Mouse (Mus musculus): ENCODE measurements around the gene Utp11. TPM values are rescaled to one million over a fixed set of nuclear protein-coding genes. Genes with fewer than 3 reads are reported as not detected.

The Utp11 gene
- total RNA-seq, 1 experiment from 2014 or later, result 77.8 TPM

DNA sequence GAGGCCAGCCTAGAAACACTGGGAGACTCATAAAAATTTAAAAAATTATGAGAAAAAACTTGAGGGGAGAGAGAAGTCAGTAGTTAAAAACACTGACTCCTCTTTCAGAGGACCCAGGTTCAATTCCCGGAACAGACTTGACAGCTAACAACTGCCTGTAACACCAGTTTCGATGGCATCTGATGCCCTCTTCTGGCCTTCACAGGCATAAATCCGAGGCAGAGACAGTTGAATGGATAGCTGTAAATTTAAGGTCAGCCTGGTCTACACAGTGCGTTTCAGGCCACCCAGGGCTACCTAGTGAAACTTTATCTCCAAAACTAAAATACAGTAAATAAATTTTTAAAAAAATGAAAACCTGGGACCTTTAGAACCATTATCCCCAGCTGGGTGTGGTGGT is 8.4 kb downstream of the Utp11 start:
- ATAC-seq (replicated peaks in 1 of 2; ENCODE audit: insufficient read depth in 1 of 2, low FRiP score in 2 of 2, low TSS enrichment in 1 of 2, low read depth in 1 of 2, poor library complexity in 2 of 2, severe bottlenecking in 2 of 2), result no peak

DNA sequence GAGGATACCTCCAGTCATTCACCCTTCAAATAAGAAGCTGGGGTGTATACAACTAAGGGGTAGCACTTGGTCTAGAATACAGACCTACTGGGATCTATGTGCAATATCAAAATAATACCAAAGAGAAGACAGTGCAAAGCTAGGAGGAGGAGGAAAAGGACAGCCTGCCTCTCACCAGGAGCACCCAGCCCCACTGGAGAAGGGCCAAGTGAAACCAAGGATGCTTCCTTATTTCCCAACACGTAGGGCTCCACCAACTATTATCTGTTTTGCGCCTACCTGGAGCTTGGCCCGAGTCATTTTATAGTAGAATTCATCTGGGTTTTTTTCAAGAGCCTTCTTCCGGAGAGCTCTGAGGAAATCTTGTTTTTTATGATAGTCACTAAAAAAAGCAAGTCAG is 9.9 kb downstream of the Utp11 start:
- ATAC-seq (replicated peaks in 1 of 2; ENCODE audit: insufficient read depth in 1 of 2, low FRiP score in 2 of 2, low TSS enrichment in 1 of 2, low read depth in 1 of 2, poor library complexity in 2 of 2, severe bottlenecking in 2 of 2), result no peak

DNA sequence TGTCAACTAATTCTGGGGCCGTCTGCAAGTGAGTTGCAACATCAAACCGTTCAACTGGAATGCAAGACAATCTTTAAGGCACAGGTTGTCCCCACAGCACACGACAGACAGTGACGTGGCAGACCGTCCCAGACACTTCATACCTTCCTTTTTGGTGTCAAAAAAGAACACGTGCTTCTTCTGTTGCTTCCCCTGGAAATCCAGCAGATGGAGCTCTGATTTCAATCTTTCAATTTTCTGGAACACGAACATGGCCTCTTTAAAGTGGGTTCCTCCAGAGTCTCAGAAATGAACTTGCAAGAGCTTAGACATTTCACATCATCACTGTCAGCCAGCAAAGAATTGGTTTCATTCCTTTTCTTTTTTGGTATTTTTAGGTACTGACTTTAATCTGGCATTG is 11.1 kb downstream of the Utp11 start:
- peak in 1 of 2 experiments; percentile 29; a peak in 1 of 4 replicates for ATAC-seq (replicated peaks in 1 of 2; ENCODE audit: insufficient read depth in 1 of 2, low FRiP score in 2 of 2, low TSS enrichment in 1 of 2, low read depth in 1 of 2, poor library complexity in 2 of 2, severe bottlenecking in 2 of 2)

DNA sequence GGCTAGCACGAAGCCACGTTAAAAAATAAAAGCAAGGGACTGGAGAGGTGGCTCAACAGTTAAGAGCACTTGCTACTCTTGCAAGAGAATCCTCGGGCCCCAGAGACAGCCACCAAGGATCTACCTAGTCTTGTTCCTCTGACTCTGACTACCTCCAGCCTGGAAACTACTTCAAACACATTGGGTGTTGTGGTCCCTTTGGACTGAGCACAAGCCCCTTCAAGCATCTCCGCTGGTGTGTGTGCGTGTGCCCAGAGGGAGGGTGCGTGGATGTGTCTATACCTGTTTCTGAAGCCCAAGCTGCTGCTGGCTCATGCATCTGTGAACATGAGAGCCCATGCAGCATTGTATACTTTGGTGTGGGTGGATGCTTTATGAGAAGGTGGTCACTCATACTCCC is 17.4 kb downstream of the Utp11 start:
- no peak for ATAC-seq (replicated peaks in 1 of 2; ENCODE audit: insufficient read depth in 1 of 2, low FRiP score in 2 of 2, low TSS enrichment in 1 of 2, low read depth in 1 of 2, poor library complexity in 2 of 2, severe bottlenecking in 2 of 2)

DNA sequence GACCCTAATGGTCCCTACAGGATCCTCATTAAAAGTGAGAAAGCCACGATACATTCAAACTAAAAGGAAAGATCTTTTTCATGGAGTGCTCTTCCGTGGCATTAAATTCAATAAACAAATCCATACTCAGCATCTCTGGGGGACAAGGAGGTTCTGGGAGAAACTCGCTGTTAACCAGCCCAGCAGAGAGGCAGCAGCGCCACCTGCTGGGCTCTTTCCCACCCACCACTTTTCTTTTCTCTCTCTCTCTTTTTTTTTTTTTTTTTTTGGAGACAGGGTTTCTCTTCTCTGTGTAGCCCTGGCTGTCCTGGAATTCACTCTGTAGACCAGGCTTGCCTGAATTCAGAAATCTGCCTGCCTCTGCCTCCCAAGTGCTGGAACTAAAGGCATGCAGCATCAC is 18.4 kb downstream of the Utp11 start:
- ATAC-seq (replicated peaks in 1 of 2; ENCODE audit: insufficient read depth in 1 of 2, low FRiP score in 2 of 2, low TSS enrichment in 1 of 2, low read depth in 1 of 2, poor library complexity in 2 of 2, severe bottlenecking in 2 of 2), result no peak; a peak in 1 of 4 replicates

DNA sequence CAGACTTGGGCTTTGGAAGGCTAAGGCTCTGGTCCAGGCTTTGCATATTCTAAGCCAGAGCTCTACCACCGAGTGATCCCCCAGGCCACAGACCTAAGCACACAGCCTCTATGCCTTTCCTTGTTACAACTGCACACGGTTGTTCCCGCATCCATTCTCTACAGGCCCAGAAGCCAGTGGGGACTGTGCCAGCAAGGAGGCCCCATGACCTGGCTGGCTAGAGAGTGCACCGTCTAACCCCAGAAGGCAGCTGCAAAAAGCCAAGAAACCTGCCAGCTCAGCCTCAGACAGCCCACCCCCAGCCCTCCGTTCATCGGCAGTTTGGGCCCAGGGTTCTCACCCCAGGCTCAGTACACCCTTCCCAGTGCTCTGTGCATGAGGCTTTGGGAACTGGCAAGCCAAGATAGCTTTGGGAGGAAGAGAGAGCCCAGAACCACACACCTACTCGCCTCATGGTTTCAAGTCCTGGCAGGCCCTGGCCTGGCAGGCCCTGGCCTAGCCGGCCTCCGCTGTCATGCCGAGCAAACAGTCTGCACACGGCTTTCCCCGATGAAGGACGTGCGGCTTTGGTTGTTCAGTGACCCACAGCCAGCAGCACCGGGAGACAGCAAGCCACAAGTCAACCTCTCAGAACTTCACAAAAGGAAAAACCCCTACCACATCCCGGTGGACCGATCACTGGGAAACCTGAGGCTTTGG is 18.9 kb downstream of the Utp11 start:
- ATAC-seq (replicated peaks in 1 of 2; ENCODE audit: insufficient read depth in 1 of 2, low FRiP score in 2 of 2, low TSS enrichment in 1 of 2, low read depth in 1 of 2, poor library complexity in 2 of 2, severe bottlenecking in 2 of 2), result no peak

DNA sequence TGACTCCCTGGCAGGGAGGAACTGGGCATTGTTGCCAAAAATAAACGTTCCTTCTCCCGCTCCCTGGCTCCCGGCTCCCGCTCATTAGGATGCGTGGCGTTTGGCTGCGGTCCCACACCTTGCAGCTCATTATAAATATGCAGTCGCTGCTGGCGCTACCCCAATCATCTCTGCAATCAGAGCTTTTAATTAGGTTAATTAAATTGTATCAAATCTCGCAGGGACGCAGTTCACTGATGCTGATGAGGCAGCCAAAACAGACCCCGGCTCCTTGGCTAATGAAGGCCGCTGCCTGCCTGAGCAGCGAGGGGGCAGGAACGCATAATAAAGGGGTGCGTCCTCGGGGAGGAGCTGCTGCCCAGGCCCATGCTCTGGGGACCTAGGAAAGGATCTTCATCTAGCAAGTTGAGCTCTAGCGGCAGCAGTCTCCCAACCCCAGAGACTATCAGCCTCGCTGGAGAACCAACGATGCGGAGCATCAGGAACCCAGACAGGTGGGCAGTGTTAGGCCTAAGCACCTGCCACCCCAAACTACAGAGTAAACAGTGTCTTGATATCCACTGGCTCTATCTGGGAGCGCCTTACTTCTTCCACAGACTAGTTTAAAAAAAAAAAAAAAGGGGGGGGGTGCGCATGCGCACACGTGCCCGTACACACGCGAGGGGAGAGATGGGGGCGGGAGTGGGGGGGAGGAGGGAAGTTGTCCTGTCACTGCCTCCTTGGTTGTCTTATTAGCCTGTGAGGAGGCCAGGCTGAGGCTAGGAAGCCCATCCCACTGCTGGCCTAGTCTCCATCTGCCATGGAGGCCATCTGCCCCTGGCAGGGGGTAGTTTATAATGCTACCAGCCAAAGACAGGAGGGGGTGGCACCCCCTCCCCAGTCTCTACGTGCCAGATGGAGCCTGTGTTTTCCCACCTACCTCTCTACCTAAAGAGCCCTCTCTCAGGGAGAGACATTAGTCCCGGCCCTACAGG is 20.8 kb downstream of the Utp11 start:
- ATAC-seq (replicated peaks in 1 of 2; ENCODE audit: insufficient read depth in 1 of 2, low FRiP score in 2 of 2, low TSS enrichment in 1 of 2, low read depth in 1 of 2, poor library complexity in 2 of 2, severe bottlenecking in 2 of 2), result no peak

DNA sequence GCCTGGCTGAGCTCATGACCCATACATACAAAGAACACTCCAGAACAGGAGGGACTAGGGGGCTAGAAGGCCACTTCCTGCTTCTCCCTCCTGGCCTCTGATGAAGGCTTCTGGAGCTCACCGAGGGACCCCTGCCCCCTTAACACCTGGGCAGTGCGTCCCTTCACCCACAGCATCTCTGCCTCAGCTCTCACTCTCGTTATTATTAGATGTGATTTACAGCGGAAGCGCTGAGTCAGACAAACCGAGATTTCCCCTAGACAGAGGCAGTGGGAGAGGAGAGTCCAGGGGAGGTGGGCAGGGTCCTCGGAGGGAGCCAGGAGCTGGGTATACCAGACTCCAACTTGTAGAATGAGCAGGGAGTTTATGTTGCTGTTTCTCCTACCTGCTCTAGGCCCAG is 21.8 kb downstream of the Utp11 start:
- no peak for ATAC-seq (replicated peaks in 1 of 2; ENCODE audit: insufficient read depth in 1 of 2, low FRiP score in 2 of 2, low TSS enrichment in 1 of 2, low read depth in 1 of 2, poor library complexity in 2 of 2, severe bottlenecking in 2 of 2)

DNA sequence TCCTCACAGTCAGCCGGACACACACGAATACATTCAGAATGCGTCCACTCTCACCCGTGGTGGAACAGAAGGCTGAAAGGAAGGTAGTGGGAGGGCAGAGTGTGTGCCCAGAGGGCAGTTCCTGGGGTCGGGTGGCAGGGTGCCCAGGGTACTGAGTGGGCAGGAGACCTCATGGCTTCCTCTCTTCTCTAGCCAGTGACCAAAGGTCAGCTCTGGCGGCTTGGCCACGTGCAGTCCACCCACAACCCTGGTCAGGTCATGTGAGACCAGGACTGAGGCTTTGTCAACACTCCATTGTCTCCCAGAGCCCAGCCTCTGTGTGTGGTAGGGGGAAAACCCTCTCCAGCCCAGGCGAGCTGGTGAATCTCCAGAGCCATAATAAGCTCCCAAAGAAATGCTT is 23.2 kb downstream of the Utp11 start:
- no peak for ATAC-seq (replicated peaks in 1 of 2; ENCODE audit: insufficient read depth in 1 of 2, low FRiP score in 2 of 2, low TSS enrichment in 1 of 2, low read depth in 1 of 2, poor library complexity in 2 of 2, severe bottlenecking in 2 of 2)

DNA sequence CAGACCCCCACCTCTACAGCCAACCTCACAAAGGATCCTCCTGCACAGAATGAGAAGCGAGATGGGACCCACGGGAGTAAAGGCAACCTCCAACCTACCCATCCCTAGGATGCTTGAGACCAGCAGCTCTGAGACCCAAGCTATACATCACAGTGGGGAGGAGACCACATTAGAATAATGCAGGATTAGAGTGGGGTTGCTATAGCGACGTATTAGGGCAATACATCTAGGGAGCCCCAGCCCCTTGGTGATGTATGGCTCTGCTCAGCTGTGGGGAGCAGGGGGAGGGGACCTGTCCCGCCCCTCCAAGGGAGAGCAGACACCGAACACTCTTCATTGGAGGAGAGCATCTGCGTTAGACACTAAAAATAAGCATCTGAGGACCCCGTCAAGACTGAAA is 25.3 kb downstream of the Utp11 start:
- no peak for ATAC-seq (replicated peaks in 1 of 2; ENCODE audit: insufficient read depth in 1 of 2, low FRiP score in 2 of 2, low TSS enrichment in 1 of 2, low read depth in 1 of 2, poor library complexity in 2 of 2, severe bottlenecking in 2 of 2)

DNA sequence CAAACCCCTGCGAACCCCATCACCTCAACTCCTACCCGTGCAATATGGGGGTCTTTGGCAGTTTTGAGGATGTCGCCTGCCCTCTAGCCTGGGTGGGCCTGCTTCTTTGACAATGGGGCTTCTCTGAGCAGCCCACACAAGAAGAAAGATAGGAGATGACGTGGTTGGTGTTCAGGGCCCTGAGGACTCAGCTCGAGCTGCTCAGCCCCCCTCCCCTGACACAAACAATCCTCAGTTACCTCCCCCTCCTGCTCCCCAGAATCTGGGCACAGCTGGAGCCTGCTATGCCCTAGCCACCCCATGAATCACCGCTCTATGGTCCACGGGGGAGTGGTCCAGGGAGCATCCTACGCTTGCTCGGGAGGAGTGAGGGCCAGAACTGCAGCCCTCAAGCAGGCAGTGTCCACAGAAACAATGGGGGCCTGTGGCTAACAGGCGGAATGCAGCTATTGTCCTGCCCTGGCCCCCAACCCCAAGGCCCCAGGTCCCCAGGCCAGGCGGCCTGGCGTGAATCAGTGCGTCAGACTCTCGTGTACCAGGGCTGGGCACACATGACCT is 25.8 kb downstream of the Utp11 start:
- ATAC-seq (replicated peaks in 1 of 2; ENCODE audit: insufficient read depth in 1 of 2, low FRiP score in 2 of 2, low TSS enrichment in 1 of 2, low read depth in 1 of 2, poor library complexity in 2 of 2, severe bottlenecking in 2 of 2), result no peak

DNA sequence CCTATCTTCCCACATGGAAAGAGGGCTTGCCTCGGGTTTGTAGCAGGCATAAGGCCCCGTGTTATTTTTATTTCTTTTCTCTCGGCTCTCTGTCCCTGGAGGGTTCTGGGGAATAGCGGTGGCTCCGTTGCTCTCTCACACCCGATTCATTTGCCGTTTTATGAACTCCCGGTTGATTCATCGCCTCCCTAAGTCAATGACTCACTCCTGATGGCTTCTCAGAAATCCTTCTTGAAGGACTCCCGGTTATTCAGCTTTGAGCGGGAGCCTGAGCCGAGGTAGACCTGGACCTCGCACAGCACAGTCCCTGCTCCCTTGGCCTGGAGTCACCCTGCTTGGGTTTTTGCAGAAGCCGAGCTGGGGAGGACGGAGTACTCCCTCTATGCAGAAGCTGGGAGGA is 28.8 kb downstream of the Utp11 start:
- ATAC-seq (replicated peaks in 1 of 2; ENCODE audit: insufficient read depth in 1 of 2, low FRiP score in 2 of 2, low TSS enrichment in 1 of 2, low read depth in 1 of 2, poor library complexity in 2 of 2, severe bottlenecking in 2 of 2), result no peak

DNA sequence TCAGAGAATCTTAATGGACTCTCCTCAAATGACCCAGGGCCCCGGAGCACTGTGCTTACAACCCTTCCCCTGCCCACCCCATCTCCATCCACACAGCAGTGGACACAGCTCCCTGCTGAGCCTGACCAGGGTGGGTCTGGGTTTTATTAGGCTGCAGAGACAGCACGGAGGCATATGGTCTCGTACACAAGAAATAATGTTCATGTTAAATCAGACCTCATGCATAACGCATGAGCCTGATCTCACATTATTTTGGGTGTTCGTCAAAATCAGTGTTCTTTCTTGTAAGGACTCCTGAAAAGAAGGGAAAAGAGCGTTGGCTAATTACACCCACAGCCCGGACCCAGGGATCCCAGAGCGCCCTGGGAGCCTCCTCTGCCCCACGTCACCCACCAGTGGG is 29.2 kb downstream of the Utp11 start:
- ATAC-seq (replicated peaks in 1 of 2; ENCODE audit: insufficient read depth in 1 of 2, low FRiP score in 2 of 2, low TSS enrichment in 1 of 2, low read depth in 1 of 2, poor library complexity in 2 of 2, severe bottlenecking in 2 of 2), result no peak

DNA sequence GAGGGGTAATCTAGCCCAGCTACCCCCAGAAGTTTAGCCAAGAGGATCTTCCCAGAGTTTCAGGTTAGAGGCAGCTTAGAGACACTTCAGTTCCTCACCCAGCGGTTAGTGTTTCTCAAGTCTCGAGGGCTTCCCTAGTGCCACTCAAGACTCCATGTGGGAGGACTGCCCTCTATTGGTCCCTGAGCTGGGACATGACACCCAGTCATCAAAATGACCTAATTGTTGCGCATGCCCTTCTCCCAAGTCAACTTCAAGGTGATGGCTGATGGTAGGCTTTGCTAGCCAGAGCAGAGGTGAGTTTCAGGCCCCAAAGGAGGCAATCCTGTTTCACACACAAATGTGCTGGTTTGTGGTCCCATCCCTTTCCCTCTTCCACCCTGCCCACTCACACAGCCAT is 30.4 kb downstream of the Utp11 start:
- ATAC-seq (replicated peaks in 1 of 2; ENCODE audit: insufficient read depth in 1 of 2, low FRiP score in 2 of 2, low TSS enrichment in 1 of 2, low read depth in 1 of 2, poor library complexity in 2 of 2, severe bottlenecking in 2 of 2), result no peak

DNA sequence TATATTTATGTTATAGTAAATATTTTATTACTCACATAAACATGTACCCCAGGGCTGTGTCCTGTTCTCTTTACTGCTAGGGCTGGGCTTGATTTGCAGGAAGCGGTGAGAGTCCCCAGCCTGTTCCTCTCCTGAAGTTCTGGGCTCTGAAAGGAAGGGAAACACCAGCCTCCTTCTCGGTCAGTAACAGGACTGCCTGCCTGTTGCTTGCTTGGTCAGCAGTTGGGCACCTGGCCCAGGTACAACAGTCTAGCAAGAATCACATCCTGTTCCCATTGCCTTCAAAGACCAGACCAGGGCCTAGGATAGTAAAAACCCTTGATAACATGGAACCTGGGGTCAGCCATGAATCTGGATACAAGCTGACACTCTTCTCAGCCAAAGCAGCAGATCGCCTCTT is 32.8 kb downstream of the Utp11 start:
- ATAC-seq (replicated peaks in 1 of 2; ENCODE audit: insufficient read depth in 1 of 2, low FRiP score in 2 of 2, low TSS enrichment in 1 of 2, low read depth in 1 of 2, poor library complexity in 2 of 2, severe bottlenecking in 2 of 2), result no peak

DNA sequence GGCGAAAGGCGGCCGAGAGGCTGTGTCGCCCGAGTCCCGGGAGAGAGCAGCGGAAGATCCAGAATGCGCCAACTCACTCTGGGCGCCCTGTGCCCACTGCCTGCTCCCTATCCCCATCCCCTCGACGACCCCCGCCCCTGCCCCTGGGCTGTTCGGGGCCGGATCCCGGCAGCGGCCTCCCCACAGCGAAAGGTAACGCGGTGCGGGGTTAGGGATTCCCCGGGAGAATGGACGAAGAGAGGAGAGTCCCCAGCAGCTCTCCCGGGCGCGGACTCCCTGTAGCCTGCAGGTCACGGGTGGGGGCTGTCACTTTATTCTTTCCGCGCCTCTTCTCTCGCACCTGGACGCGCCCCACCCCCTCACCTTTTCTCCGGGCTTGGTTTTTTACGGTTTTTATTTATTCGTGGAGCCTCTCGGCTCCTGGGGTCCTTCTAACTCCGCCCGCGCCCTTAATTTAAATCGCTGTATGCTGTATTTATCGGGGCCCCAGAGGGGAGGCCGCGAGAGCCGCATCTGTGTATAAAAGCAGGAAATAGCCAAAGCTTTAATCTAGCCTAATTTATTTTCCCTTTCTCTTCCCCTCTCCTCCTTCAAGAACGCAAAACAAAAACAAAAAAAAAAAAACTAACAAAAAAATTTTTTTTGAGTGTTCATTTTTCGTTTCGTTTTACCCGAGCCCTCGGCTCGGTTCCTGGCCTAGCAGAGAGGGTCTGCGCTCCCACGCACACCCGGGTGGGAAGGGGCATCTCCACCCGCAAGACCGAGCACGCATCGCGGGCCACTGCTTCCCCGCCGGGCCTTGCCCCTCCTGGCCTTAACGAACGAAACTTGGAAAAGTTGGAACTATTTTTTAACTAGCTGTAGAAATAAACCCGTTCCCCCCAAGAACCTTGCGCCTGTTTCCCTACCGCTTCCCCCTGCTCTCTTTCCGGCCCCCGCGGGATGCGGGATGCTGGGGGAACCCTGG is 33.9 kb downstream of the Utp11 start:
- no peak for ATAC-seq (replicated peaks in 1 of 2; ENCODE audit: insufficient read depth in 1 of 2, low FRiP score in 2 of 2, low TSS enrichment in 1 of 2, low read depth in 1 of 2, poor library complexity in 2 of 2, severe bottlenecking in 2 of 2)

DNA sequence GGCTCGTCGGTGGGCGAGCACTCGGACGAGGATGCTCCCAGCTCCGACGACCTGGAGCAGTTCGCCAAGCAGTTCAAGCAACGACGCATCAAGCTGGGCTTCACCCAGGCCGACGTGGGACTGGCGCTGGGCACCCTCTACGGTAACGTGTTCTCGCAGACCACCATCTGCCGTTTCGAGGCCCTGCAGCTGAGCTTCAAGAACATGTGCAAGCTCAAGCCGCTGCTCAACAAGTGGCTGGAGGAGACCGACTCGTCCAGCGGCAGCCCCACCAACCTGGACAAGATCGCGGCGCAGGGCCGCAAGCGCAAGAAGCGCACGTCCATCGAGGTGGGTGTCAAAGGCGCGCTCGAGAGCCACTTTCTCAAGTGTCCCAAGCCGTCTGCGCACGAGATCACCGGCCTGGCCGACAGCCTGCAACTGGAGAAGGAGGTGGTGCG is 35.0 kb downstream of the Utp11 start:
- ATAC-seq (replicated peaks in 1 of 2; ENCODE audit: insufficient read depth in 1 of 2, low FRiP score in 2 of 2, low TSS enrichment in 1 of 2, low read depth in 1 of 2, poor library complexity in 2 of 2, severe bottlenecking in 2 of 2), result no peak

Measured in hematopoietic stem cell, adult 5-6 weeks (primary cell).